Mouse (Mus musculus) embryo, embryonic 11.5 days (tissue): ENCODE measurements around the gene Ropn1.
A peak's percentile ranks its signal among the peaks of the same experiment; 100 is the strongest.
"Not testable (repeated sequence)": the region's sequence is repeated elsewhere in the genome, so short reads cannot be mapped to it uniquely, and the experiment has no call there.

Experiments
- DNase-seq: peaks from one replicate; pipeline ENCODE4 v3.0.0-alpha.2; 2012; ENCODE audit warnings: low read depth, low spot score

The Ropn1 gene

GRCm38 (mm10) chr16:34649621-34650020, at the start of gene Ropn1:
Gene Ropn1 (plus strand): TSS chr16:34649921.
- DNase-seq, result no peak

DNA sequence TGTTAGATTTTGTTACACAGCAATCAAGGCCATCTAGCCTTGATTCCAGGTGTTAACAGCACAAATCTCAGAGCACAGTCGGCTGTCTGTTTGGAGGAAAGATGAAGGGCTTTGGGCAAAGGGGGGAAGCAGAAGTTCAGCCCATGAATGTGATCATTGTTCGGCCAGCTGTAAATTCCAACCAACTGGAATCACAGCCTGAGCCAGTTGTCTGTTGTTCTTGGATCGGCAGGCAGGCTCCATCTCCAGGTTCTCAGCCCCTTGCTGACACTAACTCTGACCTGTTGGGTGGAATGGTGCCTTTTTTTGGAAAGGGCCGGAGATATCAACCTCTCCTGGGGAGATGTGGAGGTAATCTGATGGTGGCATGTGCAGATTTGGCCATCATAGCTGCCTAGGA, 47.8 kb upstream of the Ropn1 start:
- no peak for DNase-seq

GRCm38 (mm10) chr16:34603076-34603475, 46.6 kb upstream of the Ropn1 start:
- no peak for DNase-seq

DNA sequence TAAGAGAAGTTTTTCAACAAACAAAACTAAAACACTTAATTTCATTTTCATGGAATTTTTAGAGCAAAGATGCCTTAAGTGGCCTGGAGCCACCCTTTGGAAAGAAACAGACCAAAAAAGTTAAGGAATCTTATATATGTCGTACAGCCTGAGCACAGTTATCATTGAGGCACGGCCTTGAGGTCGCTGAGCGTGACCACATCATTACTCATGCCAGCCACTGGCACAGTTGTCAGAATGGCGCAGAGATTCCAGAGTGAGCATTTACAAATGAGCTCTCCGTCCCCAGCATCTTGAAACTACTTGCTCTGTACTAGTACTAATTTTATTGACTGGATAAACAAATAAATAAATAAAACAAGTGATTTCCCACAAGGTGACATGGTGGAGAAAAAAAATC, 45.9 kb upstream of the Ropn1 start:
- no peak for DNase-seq

- peak; percentile 23 for DNase-seq
Observed at GRCm38 (mm10) chr16:34605679-34606078, 44.0 kb upstream of the Ropn1 start.

- no peak for DNase-seq
Observed at GRCm38 (mm10) chr16:34610137-34610536, 39.6 kb upstream of the Ropn1 start.

DNA sequence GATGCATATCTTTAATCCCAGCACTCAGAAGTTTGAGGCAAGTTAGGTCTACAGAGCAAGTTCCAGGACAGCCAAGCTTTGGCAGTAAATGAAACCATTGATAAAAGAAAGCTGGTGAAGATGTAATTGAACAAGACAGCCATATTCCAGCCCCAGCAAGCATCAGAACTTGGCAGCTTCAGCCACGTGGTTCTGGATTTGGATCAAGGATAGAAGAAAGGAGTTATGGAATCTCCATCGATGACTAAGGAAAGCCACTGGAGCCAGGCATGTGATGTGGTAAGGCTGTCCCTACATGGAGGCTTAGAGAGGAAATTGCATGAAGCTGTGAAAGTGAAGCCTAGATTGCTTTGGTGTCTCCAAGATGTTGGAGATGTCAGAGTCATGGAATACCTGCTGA, 35.7 kb upstream of the Ropn1 start:
- DNase-seq, result no peak

GRCm38 (mm10) chr16:34627591-34627990, 22.1 kb upstream of the Ropn1 start:
- DNase-seq, result no peak

DNA sequence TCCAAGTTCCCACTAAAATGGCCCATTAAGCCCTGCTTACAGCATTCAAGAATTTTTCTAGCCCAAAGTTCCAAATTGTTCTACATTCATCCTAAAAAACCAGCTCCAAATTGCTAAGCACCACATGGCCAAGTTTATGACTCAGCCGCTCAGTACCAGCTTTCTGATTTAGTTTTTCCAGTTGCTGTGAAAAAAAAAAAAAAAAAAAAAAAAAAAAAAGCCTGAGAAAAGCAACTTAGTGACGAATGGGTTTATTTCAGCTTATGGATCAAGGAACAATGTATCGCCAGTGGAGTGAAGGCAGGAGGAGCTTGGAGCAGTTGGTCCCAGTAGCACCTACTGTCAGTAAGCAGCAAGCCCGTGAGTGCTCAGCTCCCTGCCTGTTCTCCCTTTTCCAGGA, 21.3 kb upstream of the Ropn1 start:
- no peak for DNase-seq

DNA sequence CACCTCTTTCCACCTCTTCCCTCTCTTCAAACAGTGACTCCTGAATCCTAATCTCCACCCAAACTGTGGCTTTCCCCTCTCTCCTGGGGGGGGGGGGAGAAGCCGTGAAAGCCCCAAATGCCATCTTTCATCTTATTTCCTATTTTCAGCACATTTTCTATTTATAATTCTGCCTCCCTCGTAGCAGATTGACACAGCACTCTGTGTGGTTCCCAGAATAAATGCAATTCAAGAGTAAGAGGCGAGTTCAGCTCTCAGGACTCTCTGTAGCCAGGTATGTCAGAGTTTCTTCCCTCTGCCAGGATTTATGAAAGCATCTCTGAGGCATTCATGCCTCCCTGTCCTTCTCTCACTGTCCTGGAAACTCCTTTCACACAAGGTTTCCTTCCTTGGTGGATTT, 14.2 kb upstream of the Ropn1 start:
- no peak for DNase-seq

- no peak for DNase-seq
Observed at GRCm38 (mm10) chr16:34643511-34644259, 6.0 kb upstream of the Ropn1 start.

- no peak for DNase-seq
Observed at GRCm38 (mm10) chr16:34653023-34653422, 3.3 kb downstream of the Ropn1 start.

- DNase-seq, result not testable (repeated sequence)
Observed at GRCm38 (mm10) chr16:34657566-34657965, 7.8 kb downstream of the Ropn1 start.

DNA sequence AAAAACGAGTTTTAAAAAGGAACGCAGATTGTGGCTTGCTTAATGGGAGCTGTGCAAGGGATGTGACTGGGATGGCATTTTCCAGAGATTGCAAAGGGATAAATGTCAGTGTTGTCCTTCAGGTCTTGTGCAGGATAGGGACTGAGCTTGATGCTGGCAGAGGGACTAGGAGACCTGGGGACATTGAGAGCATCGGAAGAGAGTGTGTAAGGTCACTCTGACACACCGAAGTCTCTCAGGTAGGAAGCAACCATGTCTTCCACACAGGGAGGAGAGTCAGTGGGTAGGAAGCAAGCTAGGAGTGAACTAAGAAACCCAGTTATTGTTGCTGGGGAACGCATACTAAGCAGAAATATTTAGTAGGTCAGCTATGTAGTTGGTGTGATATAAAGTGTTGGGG, 8.3 kb downstream of the Ropn1 start:
- no peak for DNase-seq

DNA sequence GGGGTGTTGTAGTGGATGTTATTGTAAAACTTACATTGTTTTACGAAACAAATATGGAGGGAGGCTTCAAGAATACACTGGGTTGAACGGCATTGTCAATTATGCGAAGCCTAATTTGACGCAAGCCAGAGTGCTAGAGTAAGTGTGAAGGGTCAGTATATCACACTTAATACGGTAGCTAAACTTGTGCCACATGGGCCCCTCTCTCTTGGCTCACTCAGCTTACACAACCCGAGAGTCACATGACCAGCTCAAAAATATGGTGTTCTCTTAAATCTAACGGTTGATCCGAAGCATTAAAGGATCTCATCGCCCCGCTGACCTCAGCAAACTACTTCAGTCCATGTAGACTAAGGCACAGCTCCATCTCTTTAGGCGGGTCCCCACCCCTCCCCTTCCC, 8.7 kb downstream of the Ropn1 start:
- no peak for DNase-seq

GRCm38 (mm10) chr16:34664553-34664952, 14.8 kb downstream of the Ropn1 start:
- DNase-seq, result no peak

DNA sequence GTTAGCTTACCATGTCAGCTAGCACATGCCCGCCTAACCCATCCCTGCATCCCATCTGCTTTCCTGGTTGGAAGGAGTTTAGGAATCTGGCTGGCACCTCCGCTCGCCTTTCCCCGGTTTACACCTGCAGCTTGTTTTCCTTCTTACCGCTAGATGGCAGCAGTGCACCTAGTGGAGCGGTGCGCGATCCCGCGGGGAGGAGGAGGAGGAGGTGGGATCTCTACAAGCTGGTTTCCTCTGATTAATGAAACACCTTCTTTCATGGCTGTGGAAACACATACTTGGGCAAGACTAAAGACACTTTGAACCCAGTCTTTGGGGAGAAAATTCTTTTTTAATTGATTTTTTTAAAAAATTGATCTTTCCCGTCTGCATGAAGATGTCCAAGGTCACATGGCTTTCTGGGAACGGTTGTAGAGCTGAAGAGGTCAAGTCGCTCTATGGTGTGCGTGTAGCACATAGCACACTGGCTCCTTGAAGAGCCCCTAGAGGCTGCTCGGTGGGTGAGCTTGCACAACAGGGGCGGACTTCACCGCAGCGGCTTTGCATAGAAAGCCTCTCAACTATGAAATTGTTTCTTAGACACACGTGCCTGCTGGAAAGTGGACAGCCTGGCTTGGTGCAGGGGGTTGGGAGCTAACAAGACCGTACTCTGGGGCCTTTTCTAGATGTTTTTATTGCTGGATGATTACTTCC, 17.5 kb downstream of the Ropn1 start:
- peak; percentile 70 for DNase-seq

DNA sequence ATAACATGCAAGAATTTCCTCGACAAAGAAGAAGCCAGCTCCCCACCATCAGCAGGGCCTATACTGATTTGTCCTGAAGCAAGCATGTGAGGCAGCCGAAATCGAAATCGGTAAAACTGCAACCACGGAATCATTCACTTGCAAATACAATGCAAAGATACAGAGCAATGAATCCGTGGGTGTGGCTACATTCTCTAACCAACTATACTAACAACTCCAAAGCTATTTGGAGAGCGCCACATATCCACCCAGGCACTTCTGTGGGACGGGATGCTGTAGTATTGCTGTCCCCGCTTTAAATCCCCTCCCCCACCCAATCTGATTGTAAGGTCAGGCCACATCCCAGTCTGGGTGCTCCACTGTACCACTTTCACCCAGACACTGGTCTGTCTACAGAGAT, 18.6 kb downstream of the Ropn1 start:
- DNase-seq, result no peak

- no peak for DNase-seq
Observed at GRCm38 (mm10) chr16:34671966-34672365, 22.2 kb downstream of the Ropn1 start.

GRCm38 (mm10) chr16:34672822-34673221, 23.1 kb downstream of the Ropn1 start:
- no peak for DNase-seq

GRCm38 (mm10) chr16:34674365-34674764, 24.6 kb downstream of the Ropn1 start:
- DNase-seq, result no peak

- DNase-seq, result no peak
Observed at GRCm38 (mm10) chr16:34681823-34682222, 32.1 kb downstream of the Ropn1 start.

- DNase-seq, result no peak
Observed at GRCm38 (mm10) chr16:34689879-34690278, 40.2 kb downstream of the Ropn1 start.
